Mouse (Mus musculus) embryonic facial prominence, embryonic 14.5 days (tissue): ENCODE measurements at regions not wholly inside any gene's neighbourhood (a gene's known extent, or its start where the extent isn't known, plus 50 kb on each side); places are given as distances from the start of the nearest gene placed in this dataset.

ENCODE experiments used
- ATAC-seq: fragments of 200-750 bp; cut with Nextera tagmentation; 2 replicates; pipeline ENCODE4 v1.8.0; 2017; ENCODE audit warnings: low read depth, moderate number of reproducible peaks, moderate TSS enrichment
- DNase-seq: peaks from one replicate; pipeline ENCODE4 v3.0.0-alpha.2; 2015; ENCODE audit warnings: low spot score
- H3K27ac ChIP-seq: fragments of 300-500 bp; sonication (generic); replicated peaks from 2 replicates; pipeline ENCODE4 v1.5.1; 2014; ENCODE audit warnings: low read depth, mild to moderate bottlenecking, low read length, moderate library complexity
- H3K27me3 ChIP-seq: fragments of 300-500 bp; sonication (generic); replicated peaks from 2 replicates; pipeline ENCODE4 v1.6.1; 2014; ENCODE audit warnings: low read length; ENCODE audit not compliant: control insufficient read depth, insufficient read depth
- H3K36me3 ChIP-seq: fragments of 300-500 bp; sonication (generic); 2 replicates; pipeline ENCODE4 v1.6.1; 2014; ENCODE audit warnings: low read length, mixed read lengths; ENCODE audit not compliant: control insufficient read depth, insufficient read depth
- H3K4me1 ChIP-seq: fragments of 300-500 bp; sonication (generic); 2 replicates; pipeline ENCODE4 v1.6.1; 2014; ENCODE audit warnings: antibody characterized with exemption, low read length; ENCODE audit not compliant: control insufficient read depth, insufficient read depth
- H3K4me2 ChIP-seq: fragments of 300-500 bp; sonication (generic); 2 replicates; pipeline ENCODE4 v1.6.1; 2014; ENCODE audit warnings: low read depth, mild to moderate bottlenecking, low read length, moderate library complexity, mixed read lengths
- H3K4me3 ChIP-seq: fragments of 300-500 bp; sonication (generic); 2 replicates; pipeline ENCODE4 v1.5.1; 2014; ENCODE audit warnings: low read depth, mild to moderate bottlenecking, low read length
- H3K9ac ChIP-seq: fragments of 300-500 bp; sonication (generic); 2 replicates; pipeline ENCODE4 v1.6.1; 2014; ENCODE audit warnings: low read depth, mild to moderate bottlenecking, low read length, moderate library complexity, mixed read lengths
- H3K9me3 ChIP-seq: fragments of 300-500 bp; sonication (generic); 2 replicates; pipeline ENCODE4 v1.6.1; 2016; ENCODE audit warnings: low read length; ENCODE audit not compliant: control insufficient read depth
- WGBS: fragments of 180-500 bp; shearing (Covaris S2); extraction: QIAGEN DNeasy Blood & Tissue Kit; methylation state at CpG from one replicate; pipeline ENCODE4 v1.1.7; 2014; 5-methylcytosine and 5-hydroxymethylcytosine counted together

DNA sequence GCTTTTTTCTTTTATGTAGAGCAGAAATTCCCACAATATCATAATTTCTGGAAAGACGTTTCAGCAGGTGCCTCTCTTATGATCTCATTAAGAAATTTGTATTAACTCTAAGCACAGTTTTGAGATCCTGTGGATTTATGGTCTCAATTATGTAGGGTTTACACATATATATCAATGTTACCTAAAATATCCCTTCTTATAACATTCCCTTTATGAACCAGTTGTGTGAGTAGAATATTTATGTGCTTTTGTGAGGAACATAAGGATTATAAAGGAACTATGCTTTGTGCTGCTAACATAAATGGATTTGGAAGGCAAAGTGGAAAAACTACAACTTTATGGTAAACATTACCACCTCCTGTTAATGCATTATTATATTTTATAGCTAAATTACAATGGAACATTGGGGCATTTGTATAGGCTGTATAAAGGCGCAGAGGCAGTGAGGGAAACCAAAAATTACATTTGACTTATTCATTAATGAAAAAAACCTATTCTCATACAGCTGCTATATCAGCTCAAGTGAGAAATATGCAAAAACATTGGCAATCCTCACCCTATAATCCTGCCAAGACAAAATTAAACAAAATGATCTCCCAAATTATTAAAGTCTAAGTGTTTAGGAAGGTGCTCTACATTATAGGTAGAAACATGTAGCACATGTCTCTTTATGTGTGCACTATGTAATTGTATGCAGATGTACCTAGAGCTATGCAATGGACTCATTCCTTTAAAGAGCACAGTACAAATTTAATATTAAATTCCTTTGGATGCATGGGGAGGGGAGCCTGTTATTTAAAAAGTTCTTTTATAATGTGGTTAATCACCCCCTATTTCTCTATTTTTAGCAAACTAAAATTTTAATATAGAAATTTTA is 439.2 kb downstream of the Tfap2b start:
- 80% methylated on average over 2 of the region's 2 CpGs for WGBS
- no peak for ATAC-seq

GRCm38 (mm10) chr1:19662142-19662541 is 453.4 kb downstream of the Tfap2b start:
- Histone ChIP-seq H3K9ac (no peak overlapping the region), H3K27ac (no peak overlapping the region), H3K4me1 (no peaks in the 10 kb centered on the region), H3K36me3 (no peaks in the 10 kb centered on the region), H3K4me2 (no peak overlapping the region), H3K4me3 (no peak overlapping the region), H3K27me3 (no peaks in the 10 kb centered on the region), H3K9me3 (no peaks in the 10 kb centered on the region)
- DNase-seq (no peak), ATAC-seq (no peak)
- 87% methylated on average over 5 of the region's 5 CpGs for WGBS

More for the DNA sequence above, 439.2 kb downstream of the Tfap2b start:
- DNase-seq = no peak
- Histone ChIP-seq H3K36me3 (no peaks in the 10 kb centered on the region), H3K4me1 (no peaks in the 10 kb centered on the region), H3K4me3 (no peak overlapping the region), H3K27ac (no peak overlapping the region), H3K4me2 (no peak overlapping the region), H3K9ac (no peak overlapping the region), H3K9me3 (no peaks in the 10 kb centered on the region), H3K27me3 (no peaks in the 10 kb centered on the region)

DNA sequence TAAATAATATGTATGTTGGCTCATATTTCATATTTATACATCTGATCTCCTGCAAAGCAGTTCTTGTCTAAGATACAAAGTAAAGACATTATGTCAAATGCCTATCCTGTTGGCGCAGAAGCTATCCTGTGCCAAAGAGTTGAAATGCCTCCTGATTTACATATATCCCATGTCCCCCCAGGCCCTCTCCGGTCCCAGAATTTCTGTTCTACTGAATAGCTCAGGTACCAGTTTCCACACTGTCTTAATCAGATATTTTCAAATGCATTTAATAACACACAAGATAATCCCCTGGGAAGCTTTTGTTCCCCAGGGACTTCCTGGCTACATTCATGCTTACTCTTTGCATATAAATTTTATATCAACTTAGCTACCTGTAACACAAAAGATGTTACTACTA is 454.1 kb downstream of the Tfap2b start:
- Histone ChIP-seq H3K27ac (no peak overlapping the region), H3K27me3 (no peaks in the 10 kb centered on the region), H3K36me3 (no peaks in the 10 kb centered on the region), H3K4me1 (no peaks in the 10 kb centered on the region), H3K9me3 (no peaks in the 10 kb centered on the region), H3K4me3 (no peak overlapping the region), H3K9ac (no peak overlapping the region), H3K4me2 (no peak overlapping the region)
- WGBS = 93% methylated on average over 2 of the region's 2 CpGs
- ATAC-seq (no peak), DNase-seq (no peak)

DNA sequence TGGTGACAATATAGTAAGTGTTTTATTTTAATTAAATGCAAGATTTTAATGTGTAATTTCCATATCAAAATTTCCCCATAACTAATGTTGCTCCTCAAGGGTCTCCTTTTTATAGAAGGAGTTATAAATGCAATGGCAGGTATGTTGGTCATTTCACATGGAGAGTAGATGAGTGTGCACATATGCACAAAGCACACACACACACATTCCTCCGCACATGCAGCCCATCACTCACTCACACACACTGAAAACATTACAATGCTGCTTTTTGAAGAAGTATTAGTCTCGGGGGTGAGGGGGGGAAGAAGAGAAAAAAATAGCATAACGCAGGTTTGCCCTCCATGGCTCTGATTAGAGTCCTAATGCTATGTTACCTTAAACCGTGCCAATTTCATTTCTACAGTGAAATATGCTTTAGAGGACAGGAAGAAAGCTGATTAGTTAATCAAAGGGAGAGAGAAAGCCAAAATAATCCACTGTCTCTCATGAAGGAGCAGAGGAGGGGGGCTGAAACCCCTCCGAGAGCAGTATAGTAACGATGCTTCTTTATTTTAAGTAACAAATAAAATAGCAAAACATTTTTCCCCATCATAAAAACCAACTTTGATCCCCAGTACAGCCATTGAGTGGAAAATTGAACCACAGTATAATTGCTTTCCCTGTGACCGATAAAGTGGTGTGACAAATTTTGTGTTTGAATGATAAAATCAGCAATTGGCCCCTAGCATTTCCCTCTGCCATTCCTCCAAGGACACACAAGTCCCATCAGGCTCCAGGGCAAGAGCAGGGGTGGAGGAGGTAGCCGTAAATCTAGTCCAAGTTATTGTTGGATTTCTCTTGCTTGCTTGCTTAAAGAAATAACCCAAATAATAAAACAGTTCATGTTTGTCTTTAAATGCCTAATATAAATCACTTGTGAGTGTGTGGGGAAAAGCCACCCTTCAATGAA is 465.0 kb downstream of the Tfap2b start:
- DNase-seq = no peak
- Histone ChIP-seq H3K36me3 (no peaks in the 10 kb centered on the region), H3K27me3 (no peaks in the 10 kb centered on the region), H3K27ac (no peak overlapping the region), H3K4me1 (peaks cover 8% of the 10 kb centered on the region; the same call in 1 of the 2 replicates), H3K9me3 (no peaks in the 10 kb centered on the region), H3K9ac (no peak overlapping the region), H3K4me2 (no peak overlapping the region), H3K4me3 (no peak overlapping the region)
- no peak for ATAC-seq
- WGBS = 24% methylated on average over 8 of the region's 8 CpGs

GRCm38 (mm10) chr1:19674397-19674770 is 465.7 kb downstream of the Tfap2b start:
- H3K4me1 ChIP-seq = peaks cover 8% of the 10 kb centered on the region; the same call in 1 of the 2 replicates
- no peaks in the 10 kb centered on the region for H3K36me3 ChIP-seq
- ATAC-seq (no peak), DNase-seq (no peak)
- no peak overlapping the region for H3K4me3 ChIP-seq
- no peak overlapping the region for H3K27ac ChIP-seq
- 0 out of 2 replicates have a peak, but pooled peaks cover 2% of the 10 kb centered on the region for H3K9me3 ChIP-seq
- H3K27me3 ChIP-seq = no peaks in the 10 kb centered on the region
- 26% methylated on average over 3 of the region's 3 CpGs for WGBS
- H3K4me2 ChIP-seq = no peak overlapping the region
- H3K9ac ChIP-seq = no peak overlapping the region

GRCm38 (mm10) chr1:19681024-19681778 is 472.5 kb downstream of the Tfap2b start:
- Histone ChIP-seq H3K27me3 (no peaks in the 10 kb centered on the region), H3K9me3 (0 out of 2 replicates have a peak, but pooled peaks cover 2% of the 10 kb centered on the region), H3K4me2 (no peak overlapping the region), H3K27ac (no peak overlapping the region), H3K4me1 (no peaks in the 10 kb centered on the region), H3K4me3 (no peak overlapping the region), H3K36me3 (no peaks in the 10 kb centered on the region), H3K9ac (no peak overlapping the region)
- no peak for ATAC-seq
- no peak for DNase-seq
- WGBS = 32% methylated on average over 12 of the region's 12 CpGs
